Mouse (Mus musculus) left cerebral cortex, postnatal 25 days (tissue): ENCODE data around the gene Plxna3. TPM values are rescaled to one million over a fixed set of nuclear protein-coding genes. Genes with fewer than 3 reads are reported as not detected.
"Not testable (repeated sequence)": the region's sequence is repeated elsewhere in the genome, so short reads cannot be mapped to it uniquely, and the experiment has no call there.

Experiments
- DNase-seq, 2 experiments: peaks; one replicate each; pipeline ENCODE4 v3.0.0; 2022; ENCODE audit warnings: low spot score in 2 of 2, mixed read lengths in 1 of 2
- intact Hi-C: fragments of 180-260 bp; cut with DNase I; formaldehyde crosslinking; loops from one replicate; pipeline ENCODE4 v1.15.1; 2025
- microRNA-seq, 2 experiments: library from miRNA; unstranded; fragments of <30 nt; microRNA quantifications; one replicate each; pipeline ENCODE4 v1.2.0; 2022
- total RNA-seq, 2 experiments: library from RNA; stranded (reverse); gene quantifications; 2 replicates each; pipeline ENCODE4 v1.2.3; 2021

Gene Plxna3
- total RNA-seq, 2 experiments from 2014 or later = 22.4 to 24.5 TPM

- DNase-seq, intact Hi-C loops: not testable (repeated sequence)
Measured at GRCm38 (mm10) chrX:74357069-74357468, 28.2 kb downstream of the Plxna3 start.

- intact Hi-C loops = no loop called here
- no peak for DNase-seq
Measured at GRCm38 (mm10) chrX:74359171-74359570, 30.3 kb downstream of the Plxna3 start.

- intact Hi-C loops = no loop called here
- no peak for DNase-seq
Measured at GRCm38 (mm10) chrX:74367512-74367911, 38.6 kb downstream of the Plxna3 start.

GRCm38 (mm10) chrX:74368209-74368909 is 39.5 kb downstream of the Plxna3 start:
- intact Hi-C loops = no loop called here
- peak; percentile 60 to 61 for DNase-seq

GRCm38 (mm10) chrX:74372888-74373549 is 44.2 kb downstream of the Plxna3 start, which contains the start of the genes Ubl4a and Slc10a3:
TSS of gene Ubl4a (minus strand) at chrX:74373218.
TSS of gene Slc10a3 (minus strand) at chrX:74373349.
- peak; percentile 77 to 91 for DNase-seq
- intact Hi-C loops = no loop called here

- no peak for DNase-seq
- intact Hi-C loops = no loop called here
Measured at GRCm38 (mm10) chrX:74384451-74384850, 55.6 kb downstream of the Plxna3 start.

- intact Hi-C loops = no loop called here
Measured at GRCm38 (mm10) chrX:74388153-74388552, 59.3 kb downstream of the Plxna3 start.

GRCm38 (mm10) chrX:74392535-74393443 is 63.9 kb downstream of the Plxna3 start, which contains the start of the genes Fam3a and Ikbkg:
TSS of gene Fam3a (minus strand) at chrX:74393272.
TSS of gene Ikbkg (plus strand) at chrX:74393290.
- DNase-seq = peak; percentile 74 to 92
- intact Hi-C loops = loop anchor here (1.0 to 5.0 kb wide), 2 partner anchors 39 to 145 kb away; partner anchors contain the start of genes Flna and Lage3

More at GRCm38 (mm10) chrX:74388153-74388552, 59.3 kb downstream of the Plxna3 start:
- DNase-seq = no peak

Small RNAs within 50 kb of the gene (microRNA-seq; reads per million reads assigned to microRNA genes)
- gene Mir7092 = 0 to 0.74 reads per million in 2 experiments

Other genes starting within 250 kb of the Plxna3 start
- under 1 TPM; 0.50 to 0.62 TPM for gene Opn1mw, start 201.6 kb upstream of the Plxna3 start, total RNA-seq
- 10 to 100 TPM; 80.2 to 84.3 TPM for gene Mecp2, start 193.7 kb upstream of the Plxna3 start, total RNA-seq
- gene Tex28, start 161.2 kb upstream of the Plxna3 start, total RNA-seq = not detected
- gene Tktl1, start 151.8 kb upstream of the Plxna3 start, total RNA-seq = not detected
- gene Flna, start 79.2 kb upstream of the Plxna3 start, total RNA-seq = 10 to 100 TPM; 65.4 to 68.3 TPM
- gene Emd, start 74.4 kb upstream of the Plxna3 start, total RNA-seq = 10 to 100 TPM; 31.4 to 38.9 TPM
- gene Rpl10, start 58.3 kb upstream of the Plxna3 start, total RNA-seq = 100 to 1,000 TPM; 137 to 162 TPM
- gene Taz, start 47.2 kb upstream of the Plxna3 start, total RNA-seq = 10 to 100 TPM; 48.5 to 55.5 TPM
- gene Dnase1l1, start 46.7 kb upstream of the Plxna3 start, total RNA-seq = 1 to 10 TPM; 2.1 to 2.3 TPM
- 100 to 1,000 TPM; 360 to 380 TPM for gene Atp6ap1, start 32.0 kb upstream of the Plxna3 start, total RNA-seq
- gene Gdi1, start 24.1 kb upstream of the Plxna3 start, total RNA-seq = 100 to 1,000 TPM; 603 to 616 TPM
- 10 to 100 TPM; 26.0 to 27.0 TPM for gene Fam50a, start 16.0 kb upstream of the Plxna3 start, total RNA-seq
- 10 to 100 TPM; 25.3 to 28.5 TPM for gene Lage3, start 24.6 kb downstream of the Plxna3 start, total RNA-seq
- 10 to 100 TPM; 73.7 to 80.0 TPM for gene Ubl4a, start 44.2 kb downstream of the Plxna3 start, total RNA-seq
- 1 to 10 TPM; 2.7 to 3.7 TPM for gene Slc10a3, start 44.3 kb downstream of the Plxna3 start, total RNA-seq
- gene Fam3a, start 64.2 kb downstream of the Plxna3 start, total RNA-seq = 10 to 100 TPM; 17.4 to 19.3 TPM
- 10 to 100 TPM; 50.0 to 51.5 TPM for gene Ikbkg, start 64.2 kb downstream of the Plxna3 start, total RNA-seq
- 10 to 100 TPM; 23.8 to 26.0 TPM for gene G6pdx, start 100.1 kb downstream of the Plxna3 start, total RNA-seq
- gene Gm6880, start 152.3 kb downstream of the Plxna3 start, total RNA-seq = not detected
- not detected for gene Olfr1326-ps1, start 245.8 kb downstream of the Plxna3 start, total RNA-seq